Mouse (Mus musculus) limb, embryonic 12.5 days (tissue): ENCODE data around the gene Vmn1r148. TPM values are rescaled to one million over a fixed set of nuclear protein-coding genes. Genes with fewer than 3 reads are reported as not detected.
"Not testable (repeated sequence)": the region's sequence is repeated elsewhere in the genome, so short reads cannot be mapped to it uniquely, and the experiment has no call there.

Source experiments
- ATAC-seq: fragments of 200-750 bp; cut with Nextera tagmentation; 2 replicates; pipeline ENCODE4 v1.8.0; 2017; ENCODE audit warnings: low read depth, moderate TSS enrichment; ENCODE audit not compliant: insufficient number of reproducible peaks, insufficient read depth, low FRiP score, low TSS enrichment
- H3K27ac ChIP-seq: fragments of 300-500 bp; sonication (generic); 2 replicates; pipeline ENCODE4 v1.5.1; 2016; ENCODE audit warnings: mild to moderate bottlenecking, moderate library complexity
- H3K27me3 ChIP-seq: fragments of 300-500 bp; sonication (generic); 2 replicates; pipeline ENCODE4 v1.6.1; 2016; ENCODE audit warnings: mild to moderate bottlenecking, moderate library complexity
- H3K36me3 ChIP-seq: fragments of 300-500 bp; sonication (generic); 2 replicates; pipeline ENCODE4 v1.6.1; 2016; ENCODE audit warnings: mild to moderate bottlenecking, moderate library complexity
- H3K4me1 ChIP-seq: fragments of 300-500 bp; sonication (generic); replicated peaks from 2 replicates; pipeline ENCODE4 v1.6.1; 2016
- H3K4me2 ChIP-seq: fragments of 300-500 bp; sonication (generic); 2 replicates; pipeline ENCODE4 v1.6.1; 2016; ENCODE audit warnings: mild to moderate bottlenecking, moderate library complexity
- H3K4me3 ChIP-seq: fragments of 300-500 bp; sonication (generic); replicated peaks from 2 replicates; pipeline ENCODE4 v1.5.1; 2016; ENCODE audit warnings: mild to moderate bottlenecking
- H3K9ac ChIP-seq: fragments of 300-500 bp; sonication (generic); replicated peaks from 2 replicates; pipeline ENCODE4 v1.6.1; 2016; ENCODE audit warnings: mild to moderate bottlenecking, moderate library complexity
- H3K9me3 ChIP-seq: fragments of 300-500 bp; sonication (generic); 2 replicates; pipeline ENCODE4 v1.6.1; 2016; ENCODE audit warnings: mild to moderate bottlenecking, moderate library complexity
- WGBS: fragments of 180-500 bp; shearing (Covaris S2); methylation state at CpG from one replicate; pipeline ENCODE4 v1.1.7; 2016; 5-methylcytosine and 5-hydroxymethylcytosine counted together
- polyA plus RNA-seq: library from polyadenylated mRNA; unstranded; fragments of >200 nt; fragmentation: Nextera tagmentation; extraction: Ambion mirVana; gene quantifications from 2 replicates; pipeline ENCODE4 v1.2.1, GENCODE M21; 2016

Gene Vmn1r148
- polyA plus RNA-seq: not detected in 2 replicates

DNA sequence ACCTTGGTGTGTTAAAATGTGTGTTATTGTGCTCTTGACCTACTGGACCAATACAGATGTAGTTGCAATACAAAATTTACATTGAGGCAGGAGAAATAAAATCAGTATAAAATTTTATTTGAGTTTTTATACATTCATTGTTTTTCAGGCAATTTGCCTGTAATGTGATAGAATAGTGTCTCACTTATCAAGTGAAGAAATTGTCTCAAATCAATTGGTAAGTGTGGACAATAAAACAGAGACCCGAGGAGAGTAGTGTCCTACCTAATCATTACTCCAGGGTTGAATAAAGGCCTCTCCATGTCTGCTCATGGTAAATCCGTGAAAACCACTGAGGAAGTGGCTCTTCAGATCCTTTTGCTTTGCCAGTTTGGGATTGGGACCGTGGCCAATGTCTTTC lies at the start of gene Vmn1r148:
Gene Vmn1r148 (plus strand): TSS at position 301 of the 400 bp plus-strand sequence.
- not testable (repeated sequence) for H3K9ac ChIP-seq, H3K27me3 ChIP-seq, H3K4me2 ChIP-seq, H3K4me1 ChIP-seq, H3K4me3 ChIP-seq, H3K27ac ChIP-seq, H3K9me3 ChIP-seq, ATAC-seq, H3K36me3 ChIP-seq
- no CpG with 5 or more reads among the region's 3 CpGs for WGBS

DNA sequence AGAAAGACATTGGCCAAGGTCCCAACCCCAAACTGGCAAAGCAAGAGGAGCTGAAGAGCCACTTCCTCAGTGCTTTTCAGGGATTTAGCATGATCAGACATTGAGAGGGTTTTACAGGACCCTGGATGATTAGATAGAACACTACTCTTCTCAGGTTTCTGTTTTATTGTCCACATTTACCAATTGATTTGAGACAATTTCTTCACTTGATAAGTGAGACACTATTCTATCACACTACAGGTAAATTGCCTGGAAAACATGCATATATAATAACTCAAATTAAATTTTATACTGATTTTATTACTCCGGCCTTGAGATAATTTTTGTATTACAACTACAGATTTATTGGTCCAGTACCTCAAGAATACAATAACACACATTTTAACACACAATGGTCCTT lies 42.4 kb upstream of the Vmn1r148 start, which contains the start of gene Gm8660:
Gene Gm8660 (minus strand): TSS at position 101 of the 400 bp plus-strand sequence.
- not testable (repeated sequence) for H3K9ac ChIP-seq, H3K27me3 ChIP-seq, ATAC-seq, H3K27ac ChIP-seq, H3K4me2 ChIP-seq, H3K4me1 ChIP-seq, H3K9me3 ChIP-seq, H3K36me3 ChIP-seq, H3K4me3 ChIP-seq
- WGBS: no CpG with 5 or more reads among the region's 1 CpGs

DNA sequence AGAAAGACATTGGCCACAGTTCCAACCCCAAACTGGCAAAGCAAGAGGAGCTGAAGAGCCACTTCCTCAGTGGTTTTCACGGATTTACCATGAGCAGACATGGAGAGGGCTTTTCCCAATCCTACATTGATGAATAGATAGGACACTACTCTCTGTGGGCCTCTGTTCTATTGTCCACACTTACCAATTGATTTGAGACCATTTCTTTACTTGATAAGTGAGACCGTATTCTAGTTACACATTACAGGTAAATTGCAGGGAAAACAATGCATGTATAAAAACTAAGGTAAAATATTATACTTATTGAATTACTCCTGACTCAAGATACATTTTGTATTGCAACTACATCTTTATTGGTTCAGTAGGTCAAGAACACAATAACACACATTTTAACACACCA lies 24.7 kb downstream of the Vmn1r148 start, which contains the start of gene Vmn1r149:
Gene Vmn1r149 (minus strand): TSS at position 101 of the 400 bp plus-strand sequence.
- H3K9me3 ChIP-seq, ATAC-seq, H3K4me3 ChIP-seq, H3K27ac ChIP-seq, H3K9ac ChIP-seq, H3K36me3 ChIP-seq, H3K4me1 ChIP-seq, H3K27me3 ChIP-seq, H3K4me2 ChIP-seq: not testable (repeated sequence)
- WGBS: no CpG with 5 or more reads among the region's 2 CpGs

DNA sequence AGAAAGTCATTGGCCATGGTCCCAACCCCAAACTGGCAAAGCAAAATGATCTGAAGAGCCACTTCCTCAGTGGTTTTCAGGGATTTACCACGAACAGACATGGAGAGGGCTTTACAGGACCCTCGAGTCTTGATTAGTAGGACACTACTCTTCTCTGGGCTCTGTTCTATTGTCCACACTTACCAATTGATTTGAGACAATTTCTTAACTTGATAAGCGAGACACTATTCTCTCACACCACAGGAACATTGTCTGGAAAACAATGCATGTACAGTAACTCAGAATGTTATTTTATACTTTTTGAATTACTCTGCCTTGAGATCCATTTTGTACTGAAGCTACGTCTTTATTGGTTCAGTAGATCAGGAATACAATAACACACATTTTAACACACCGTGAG lies 50.6 kb downstream of the Vmn1r148 start, which contains the start of gene Gm10665:
Gene Gm10665 (minus strand): TSS at position 101 of the 400 bp plus-strand sequence.
- not testable (repeated sequence) for H3K9me3 ChIP-seq, H3K4me2 ChIP-seq, ATAC-seq, H3K27me3 ChIP-seq, H3K9ac ChIP-seq, H3K27ac ChIP-seq, H3K36me3 ChIP-seq, H3K4me1 ChIP-seq, H3K4me3 ChIP-seq
- no CpG with 5 or more reads among the region's 5 CpGs for WGBS

Other genes with a start within 250 kb of the Vmn1r148 start
- gene Vmn1r142, start 249.5 kb upstream of the Vmn1r148 start, polyA plus RNA-seq: not detected in 2 replicates
- gene Vmn1r143, start 224.2 kb upstream of the Vmn1r148 start, polyA plus RNA-seq: not detected in 2 replicates
- gene Gm8653, start 212.3 kb upstream of the Vmn1r148 start, polyA plus RNA-seq: not detected in 2 replicates
- not detected in 2 replicates for gene Gm8453, start 184.1 kb upstream of the Vmn1r148 start, polyA plus RNA-seq
- gene Gm4187, start 83.9 kb upstream of the Vmn1r148 start, polyA plus RNA-seq: not detected in 2 replicates
- not detected in 2 replicates for gene Gm8660, start 42.5 kb upstream of the Vmn1r148 start, polyA plus RNA-seq
- gene Vmn1r149, start 24.6 kb downstream of the Vmn1r148 start, polyA plus RNA-seq: not detected in 2 replicates
- not detected in 2 replicates for gene Gm10665, start 50.5 kb downstream of the Vmn1r148 start, polyA plus RNA-seq
- gene Vmn1r151, start 86.1 kb downstream of the Vmn1r148 start, polyA plus RNA-seq: not detected in 2 replicates
- gene Vmn1r152, start 109.4 kb downstream of the Vmn1r148 start, polyA plus RNA-seq: not detected in 2 replicates
- gene Gm8677, start 121.3 kb downstream of the Vmn1r148 start, polyA plus RNA-seq: not detected in 2 replicates
- gene Gm4201, start 151.8 kb downstream of the Vmn1r148 start, polyA plus RNA-seq: not detected in 2 replicates
- gene Gm4565, start 174.5 kb downstream of the Vmn1r148 start, polyA plus RNA-seq: not detected in 2 replicates
- not detected in 2 replicates for gene Vmn1r155, start 244.4 kb downstream of the Vmn1r148 start, polyA plus RNA-seq